Mouse (Mus musculus) megakaryocyte, embryonic 14.5 days (primary cell): ENCODE results near the gene 1190007I07Rik.

Source experiments
- FLI1 ChIP-seq: IDR thresholded peaks from 2 replicates; pipeline ENCODE4 v1.6.1; 2012; ENCODE audit warnings: low read length, inconsistent platforms, mixed read lengths
- GATA1 ChIP-seq: IDR thresholded peaks from 3 replicates; pipeline ENCODE4 v1.6.1; 2012; ENCODE audit warnings: mixed read lengths, low read length, inconsistent platforms, borderline replicate concordance

- no peak for TF ChIP-seq GATA1
- TF ChIP-seq FLI1 = no peak
These were observed 7.5 kb upstream of the 1190007I07Rik start for GRCm38 (mm10) chr10:82630497-82630896.
